Mouse (Mus musculus) heart, adult 8-10 months (tissue): Measurements from ENCODE around the gene Rbfox2. TPM values are rescaled to one million over a fixed set of nuclear protein-coding genes. Genes with fewer than 3 reads are reported as not detected.

Source experiments
- DNase-seq: peaks from one replicate; pipeline ENCODE4 v3.0.0; 2022; ENCODE audit warnings: low spot score
- total RNA-seq, 4 experiments: library from RNA; stranded (reverse); gene quantifications; 2 replicates each; pipeline ENCODE4 v1.2.4; 2022

The Rbfox2 gene
- total RNA-seq, 4 experiments from 2014 or later = 87.6 to 108 (median 101) TPM

DNA sequence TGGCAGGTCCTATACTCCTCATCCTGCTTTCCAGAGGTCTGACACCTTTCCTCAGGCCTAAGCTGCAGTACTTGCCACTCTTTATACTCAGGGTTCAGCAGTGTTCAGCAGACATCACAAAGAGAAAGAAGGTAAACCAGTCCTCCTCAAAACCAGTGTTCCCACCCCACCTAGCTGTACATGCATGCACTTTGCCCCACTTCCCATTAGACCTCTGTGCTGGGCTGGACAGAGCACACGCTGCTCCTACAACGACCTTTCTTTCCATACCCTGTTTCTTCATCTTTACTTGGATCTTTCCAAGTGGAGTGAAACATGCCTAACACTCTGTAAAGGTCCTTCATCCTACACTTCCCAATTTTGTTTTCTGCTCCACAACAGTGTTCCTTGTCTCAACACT, 110.8 kb downstream of the Rbfox2 start:
- DNase-seq = no peak

- DNase-seq = no peak
These were observed 114.5 kb downstream of the Rbfox2 start for GRCm38 (mm10) chr15:77192154-77192935.

DNA sequence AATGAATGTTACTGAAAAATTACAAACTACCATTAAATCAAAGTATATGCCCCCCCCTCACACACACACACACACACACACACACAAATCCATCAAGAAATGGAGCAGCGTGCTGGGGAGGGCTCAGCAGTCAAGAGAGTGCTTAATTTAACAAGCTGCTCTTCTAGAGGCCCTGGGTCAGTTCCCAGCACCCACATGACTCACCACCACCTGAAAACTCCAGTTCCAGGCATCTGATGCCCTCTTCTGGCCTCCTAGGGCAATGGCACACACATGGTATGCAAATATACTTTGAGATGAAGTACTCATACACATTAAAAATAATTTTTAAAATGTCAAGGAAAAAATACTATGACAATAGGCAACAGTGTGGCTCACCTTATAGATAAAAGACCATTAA, 120.7 kb downstream of the Rbfox2 start:
- no peak for DNase-seq

DNA sequence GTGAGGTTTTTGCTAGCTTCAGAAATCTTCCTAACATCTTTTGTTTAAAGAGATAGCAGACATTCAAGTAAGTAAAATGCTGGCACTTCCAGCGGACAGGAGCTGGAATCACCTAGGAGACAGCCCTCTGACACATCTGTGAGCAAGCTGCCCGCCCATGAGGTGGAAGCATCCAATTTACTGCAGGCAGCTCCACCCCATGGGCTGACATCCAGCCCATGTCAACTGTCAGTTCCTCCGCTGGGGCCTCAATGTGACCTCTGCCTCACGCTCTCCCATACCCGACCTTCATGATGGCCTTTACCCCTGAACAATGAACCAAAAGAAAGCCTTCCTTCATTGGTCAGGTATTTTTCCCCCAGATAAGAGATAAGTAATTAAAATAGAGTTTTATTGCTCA, 121.2 kb downstream of the Rbfox2 start:
- peak; percentile 48 for DNase-seq

GRCm38 (mm10) chr15:77182800-77183199, 124.0 kb downstream of the Rbfox2 start:
- DNase-seq = no peak

DNA sequence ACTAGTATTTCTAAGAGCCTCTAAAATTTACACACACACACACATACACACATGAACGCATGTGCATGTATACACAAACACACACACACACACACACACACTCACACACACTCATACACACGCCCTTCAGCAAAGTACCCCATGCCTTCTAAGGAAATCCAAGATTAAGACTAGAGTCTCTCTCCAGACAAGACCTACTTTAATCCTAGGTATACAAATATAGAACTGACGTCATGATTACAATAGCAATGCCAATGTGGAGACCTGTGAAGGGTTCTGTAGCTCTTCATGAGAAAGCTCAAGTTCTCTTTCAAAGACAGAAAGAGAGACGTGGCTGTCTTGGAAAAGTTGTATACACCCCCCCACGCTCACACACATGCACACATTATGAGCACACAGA, 132.8 kb downstream of the Rbfox2 start:
- no peak for DNase-seq

DNA sequence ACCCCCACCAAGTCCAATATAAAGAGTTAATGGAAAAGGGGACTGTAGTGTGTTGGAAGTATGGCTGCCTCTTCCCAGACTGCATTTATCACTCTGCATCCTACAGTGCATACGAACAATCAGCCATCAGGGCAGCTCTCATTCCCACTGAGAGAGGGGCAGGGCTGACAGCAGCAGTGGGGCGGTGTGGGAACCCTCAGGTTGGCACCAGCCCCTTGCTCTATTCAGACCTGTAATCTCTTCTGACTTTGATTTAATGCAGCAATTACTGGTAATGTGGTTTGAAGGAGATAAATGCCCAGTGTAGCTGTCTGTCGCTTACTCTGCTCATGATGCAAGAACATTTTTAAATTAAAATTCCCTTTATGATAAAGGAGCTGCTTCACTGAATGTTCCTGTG, 134.4 kb downstream of the Rbfox2 start:
- no peak for DNase-seq

GRCm38 (mm10) chr15:77168781-77169180, 138.0 kb downstream of the Rbfox2 start:
- DNase-seq = no peak

- DNase-seq = no peak
These were observed 140.5 kb downstream of the Rbfox2 start for GRCm38 (mm10) chr15:77166225-77166732.

DNA sequence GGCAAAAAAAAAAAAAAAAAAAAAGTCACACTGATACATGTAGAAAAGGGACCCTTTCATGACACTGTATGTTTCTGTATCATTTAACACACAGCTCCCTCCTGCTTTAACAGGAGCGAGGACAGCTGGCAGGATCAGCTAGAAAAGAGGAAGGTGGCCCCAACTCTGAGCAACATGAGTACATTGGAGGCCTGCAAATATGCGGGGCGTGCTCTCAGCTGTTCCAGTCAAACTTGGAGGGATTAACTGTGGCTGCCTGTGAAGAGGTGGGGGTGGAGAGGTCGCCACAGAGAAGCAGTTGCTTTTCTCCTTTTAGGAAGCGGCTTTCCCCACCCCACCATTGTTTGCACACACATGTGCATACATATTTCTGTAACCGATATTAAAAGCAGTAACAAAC, 143.5 kb downstream of the Rbfox2 start:
- DNase-seq = no peak

GRCm38 (mm10) chr15:77162931-77163330, 143.9 kb downstream of the Rbfox2 start:
- DNase-seq = no peak

GRCm38 (mm10) chr15:77161382-77161781, 145.4 kb downstream of the Rbfox2 start:
- DNase-seq = no peak

DNA sequence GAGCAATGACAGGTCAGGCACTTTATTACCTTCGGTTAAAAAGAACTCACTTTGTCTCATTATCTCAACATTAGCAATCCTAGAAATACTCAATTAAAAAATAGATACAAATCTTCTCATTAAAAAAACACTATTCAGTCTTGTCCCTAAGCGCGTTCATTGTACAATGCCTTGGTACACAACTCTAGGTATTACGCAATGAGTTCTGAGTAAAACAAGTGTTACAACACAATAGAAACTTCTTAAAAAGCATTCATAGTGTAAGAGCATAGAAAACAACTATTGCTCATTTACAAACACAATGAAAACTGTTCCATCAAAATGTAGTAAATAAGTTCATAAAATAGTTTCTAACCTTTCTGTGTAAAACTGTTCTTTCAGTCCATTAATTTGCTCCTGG, 146.0 kb downstream of the Rbfox2 start:
- DNase-seq = no peak

- DNase-seq = peak; percentile 63
These were observed 150.3 kb downstream of the Rbfox2 start for GRCm38 (mm10) chr15:77156525-77156924.

DNA sequence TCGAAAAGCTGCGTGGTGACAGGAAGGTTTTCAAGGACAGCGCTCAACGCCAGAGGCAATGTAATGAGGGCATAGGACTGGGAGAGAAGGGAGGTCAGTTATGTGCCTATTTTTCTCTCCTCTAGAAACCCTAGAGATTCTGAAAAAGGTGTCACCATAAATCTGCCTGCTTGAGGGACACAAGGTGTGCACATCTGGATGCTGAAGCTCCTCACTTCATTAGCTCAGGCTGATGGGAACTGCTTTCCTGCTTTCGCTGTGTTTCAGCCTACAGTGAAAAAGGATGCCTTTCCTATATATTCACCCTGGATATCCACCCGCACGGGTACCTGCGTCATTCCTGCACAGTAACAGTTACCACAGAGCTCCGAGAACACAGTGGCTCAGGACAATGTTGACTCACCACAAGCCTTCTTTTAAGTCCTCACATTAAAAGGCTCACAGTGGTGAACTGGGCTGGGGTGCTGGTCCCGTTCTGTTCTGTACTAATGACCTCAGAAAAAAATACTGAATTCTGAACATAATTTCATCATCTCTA, 152.5 kb downstream of the Rbfox2 start:
- no peak for DNase-seq

- peak; percentile 84 for DNase-seq
These were observed 153.2 kb downstream of the Rbfox2 start for GRCm38 (mm10) chr15:77153625-77154024.

DNA sequence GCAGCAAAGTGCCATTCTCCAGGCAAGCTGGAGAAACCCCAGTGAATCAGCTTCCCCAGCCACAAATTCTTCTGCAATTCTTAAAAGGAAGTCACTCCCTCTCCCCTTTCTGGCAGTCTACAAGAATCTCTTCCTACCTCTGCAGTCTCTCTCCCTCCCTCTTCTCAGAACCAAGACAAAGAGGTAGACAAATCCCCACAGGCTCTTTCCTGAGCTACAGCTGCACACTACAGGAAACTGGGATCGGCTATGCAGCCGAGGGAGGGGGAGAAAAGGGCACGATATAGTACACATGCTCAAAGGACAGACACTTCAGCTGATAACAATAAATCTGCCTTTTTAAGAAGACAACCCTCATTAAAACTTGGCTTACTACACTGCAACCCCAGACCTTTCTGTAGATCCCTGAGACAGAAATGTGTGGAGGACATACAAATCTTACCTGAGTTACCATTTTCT, 153.7 kb downstream of the Rbfox2 start:
- DNase-seq = peak; percentile 41

GRCm38 (mm10) chr15:77152336-77153087, 154.3 kb downstream of the Rbfox2 start:
- no peak for DNase-seq

- DNase-seq = no peak
These were observed 155.0 kb downstream of the Rbfox2 start for GRCm38 (mm10) chr15:77151816-77152215.

DNA sequence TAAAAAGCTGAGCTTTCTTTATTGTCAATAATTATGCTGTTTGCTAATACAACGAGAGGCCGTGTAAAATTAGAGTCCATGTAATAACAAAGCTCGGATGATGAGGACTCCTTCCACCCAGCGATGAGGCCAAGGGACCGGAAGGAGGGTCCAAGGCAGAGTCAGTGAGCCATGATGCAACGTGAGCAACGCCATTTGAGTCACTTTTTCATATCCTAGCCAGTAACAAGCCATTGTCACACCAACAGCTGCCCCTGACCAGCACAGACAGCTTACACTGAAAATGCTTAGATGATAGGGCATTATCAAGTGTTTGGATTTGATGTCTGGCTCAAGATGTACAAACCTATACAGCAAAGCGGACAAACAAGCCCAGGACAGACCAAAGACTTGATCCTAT, 155.6 kb downstream of the Rbfox2 start:
- no peak for DNase-seq

DNA sequence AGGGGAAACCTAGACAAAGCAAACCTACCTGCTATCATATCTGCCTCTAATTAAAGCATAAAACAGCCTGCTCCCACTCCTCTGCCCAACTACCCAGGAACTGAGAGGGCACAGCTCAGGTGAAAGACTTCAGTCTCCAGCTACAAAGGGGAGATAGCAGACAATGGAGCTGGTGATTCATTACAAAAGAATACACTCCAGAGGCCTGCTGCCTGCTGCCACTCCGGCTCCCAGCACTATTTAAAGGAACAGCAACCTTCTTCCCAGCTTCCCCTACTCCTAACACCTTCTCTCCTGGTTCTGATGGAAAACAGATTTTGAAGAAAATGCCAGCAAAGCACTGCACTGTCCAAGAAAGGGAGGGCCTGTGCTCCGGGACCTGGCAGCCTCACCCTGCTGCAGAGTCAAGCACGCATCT, 156.4 kb downstream of the Rbfox2 start:
- peak; percentile 49 for DNase-seq

GRCm38 (mm10) chr15:77150000-77150399, 156.8 kb downstream of the Rbfox2 start:
- DNase-seq = no peak
